In genomic region chr14:38152843-38153242, GRCm38 (mm10) we compare ENCODE assay signal across 17 mouse cellular contexts.
"Had no signal": no experiment of that assay in that cellular context is flagged by ENCODE, and none has a peak within 500 bp of the region (broad histone marks: within the 10 kb centered on the region; RNA-seq: fewer than 3 reads in every experiment).

No protein-coding gene starts in this region.

- H3K4me3 ChIP-seq: lung, embryonic 15.5 days; megakaryocyte, embryonic 14.5 days; midbrain, embryonic 13.5 days; midbrain, embryonic 15.5 days; neural tube, embryonic 12.5 days had no signal

- H3K27ac ChIP-seq: lung, embryonic 15.5 days; macrophage; midbrain, embryonic 13.5 days; midbrain, embryonic 15.5 days; neural tube, embryonic 12.5 days had no signal

- DNase-seq: lung, adult 2 months; lung, postnatal 14 days; lung, postnatal 36 days; retina, postnatal 1 day; right cerebral cortex, adult 18-20 months; right cerebral cortex, postnatal 25 days; right cerebral cortex, postnatal 4 days; spleen, adult 18-20 months; thymus, adult 2 months; thymus, postnatal 25 days; thymus, postnatal 4 days had no signal
